Mouse (Mus musculus) C2C12 (cell line): ENCODE measurements around the gene Higd1c. TPM values are rescaled to one million over a fixed set of nuclear protein-coding genes. Genes with fewer than 3 reads are reported as not detected.
"Not testable (repeated sequence)": the region's sequence is repeated elsewhere in the genome, so short reads cannot be mapped to it uniquely, and the experiment has no call there.

ENCODE experiments used
- H3K27me3 ChIP-seq: one replicate; pipeline ENCODE4 v1.6.1; 2011; ENCODE audit not compliant: control insufficient read depth, insufficient read depth, insufficient read length
- H3K36me3 ChIP-seq: one replicate; pipeline ENCODE4 v1.6.1; 2011; ENCODE audit not compliant: control insufficient read depth, insufficient read depth
- H3K4me3 ChIP-seq: one replicate; pipeline ENCODE4 v1.5.1; 2011; ENCODE audit warnings: mild to moderate bottlenecking, control low read depth; ENCODE audit not compliant: poor library complexity, insufficient read depth, severe bottlenecking
- H3K79me2 ChIP-seq: one replicate; pipeline ENCODE4 v1.6.1; 2011; ENCODE audit not compliant: control insufficient read depth, insufficient read depth
- H3K79me3 ChIP-seq: one replicate; pipeline ENCODE4 v1.6.1; 2011; ENCODE audit warnings: low read depth, control low read depth
- H3ac ChIP-seq: one replicate; pipeline ENCODE3; 2011; ENCODE audit warnings: low read depth; ENCODE audit not compliant: control insufficient read depth, insufficient read length
- CEBPB ChIP-seq: IDR thresholded peaks from one replicate; pipeline ENCODE4 v1.6.1; 2011; ENCODE audit warnings: low read depth, mild to moderate bottlenecking, control low read depth, moderate library complexity
- CTCF ChIP-seq: IDR thresholded peaks from one replicate; pipeline ENCODE4 v1.5.1; 2011; ENCODE audit not compliant: control insufficient read depth, insufficient read depth, insufficient read length
- FOSL1 ChIP-seq: IDR thresholded peaks from one replicate; pipeline ENCODE4 v1.8.0; 2011; ENCODE audit warnings: mild to moderate bottlenecking, low read length; ENCODE audit not compliant: poor library complexity, insufficient read depth, severe bottlenecking
- MAX ChIP-seq: IDR thresholded peaks from one replicate; pipeline ENCODE4 v1.6.1; 2011; ENCODE audit warnings: mild to moderate bottlenecking, control low read depth
- MYOD1 ChIP-seq: IDR thresholded peaks from one replicate; pipeline ENCODE4 v1.6.1; 2011; ENCODE audit warnings: low read depth; ENCODE audit not compliant: control insufficient read depth, insufficient read length
- MYOG ChIP-seq: IDR thresholded peaks from one replicate; pipeline ENCODE4 v1.6.1; 2011; ENCODE audit not compliant: control insufficient read depth, insufficient read length; ENCODE audit errors: extremely low read depth
- USF1 ChIP-seq: IDR thresholded peaks from one replicate; pipeline ENCODE4 v1.6.1; 2011; ENCODE audit warnings: low read depth, mild to moderate bottlenecking, control low read depth, moderate library complexity
- long read RNA-seq, 2 experiments: library from polyadenylated mRNA; unstranded; transcript quantifications; one replicate each; pipeline ENCODE4 v2.0.0; 2019 to 2020
- polyA plus RNA-seq: library from polyadenylated mRNA; unstranded; fragments of >200 nt; fragmentation: generic; extraction: Trizol; gene quantifications from one replicate; pipeline ENCODE4 v1.2.1, GENCODE M21; 2012; ENCODE audit warnings: missing spikeins

Gene Higd1c
- polyA plus RNA-seq = not detected
- long read RNA-seq, experiment 1 = 0 reads
- long read RNA-seq, experiment 2 = 0 reads

DNA sequence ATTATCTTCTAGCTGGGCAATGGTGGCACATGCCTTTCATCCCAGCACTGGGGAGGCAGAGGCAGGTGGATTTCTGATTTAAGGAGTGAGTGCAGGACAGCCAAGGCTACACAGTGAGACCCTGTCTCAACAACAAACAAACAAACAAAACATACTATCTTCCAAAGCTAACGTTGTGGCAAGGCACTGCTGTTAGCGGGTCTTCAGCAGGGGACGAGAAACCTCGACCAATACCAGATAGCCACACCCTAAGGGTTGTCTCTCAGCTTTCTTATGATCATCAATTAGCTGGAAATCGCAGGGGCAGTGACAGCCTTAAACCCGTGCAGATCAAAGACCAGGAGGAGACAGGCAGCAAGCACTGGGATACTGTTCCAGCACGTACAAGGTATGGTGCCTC lies at the start of gene Higd1c:
Gene Higd1c, plus strand, starts transcription at position 301 of the 400 bp plus-strand sequence.
- Histone ChIP-seq H3K4me3 (no peak within 1 kb of the TSS), H3K79me3 (no peaks in the 10 kb centered on the region), H3K27me3 (peaks cover 63% of the 10 kb centered on the region), H3ac (no peak within 1 kb of the TSS), H3K79me2 (no peaks in the 10 kb centered on the region), H3K36me3 (no peaks in the 10 kb centered on the region)
- TF ChIP-seq MAX (no peak), MYOD1 (no peak)

DNA sequence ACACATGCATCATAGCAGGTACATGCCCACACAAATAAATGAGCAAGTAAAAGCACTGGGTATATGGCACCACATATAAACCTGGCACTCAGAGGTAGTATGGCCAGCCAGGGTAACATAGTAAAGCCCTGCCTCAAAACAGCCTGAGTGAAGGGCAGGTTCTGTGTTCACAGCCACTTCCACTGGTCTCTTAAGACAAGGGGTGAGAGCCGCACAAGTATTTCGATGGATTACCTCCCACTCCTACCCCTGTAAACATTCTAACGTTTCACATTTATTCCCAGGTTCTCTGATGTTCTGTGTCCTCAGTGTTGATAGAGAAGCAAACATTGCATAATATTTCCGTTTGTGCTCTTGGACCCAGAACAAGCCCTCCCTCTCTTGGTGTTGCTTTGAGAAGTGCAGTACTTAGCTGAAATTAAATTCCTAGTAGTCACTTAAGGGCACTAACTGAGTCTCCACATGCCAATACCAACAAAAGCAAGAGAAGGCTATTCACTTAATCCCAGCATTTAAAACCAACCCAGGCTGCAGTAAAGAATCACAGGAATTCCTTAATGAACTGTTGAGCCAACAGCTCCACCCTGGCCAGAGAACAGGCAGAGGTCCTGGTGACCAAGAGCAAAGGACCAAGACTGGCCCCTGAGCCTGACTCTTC lies 46.2 kb upstream of the Higd1c start:
- H3K27me3 ChIP-seq, H3K36me3 ChIP-seq, H3K79me2 ChIP-seq, H3K4me3 ChIP-seq, H3K79me3 ChIP-seq, H3ac ChIP-seq: not testable (repeated sequence)

DNA sequence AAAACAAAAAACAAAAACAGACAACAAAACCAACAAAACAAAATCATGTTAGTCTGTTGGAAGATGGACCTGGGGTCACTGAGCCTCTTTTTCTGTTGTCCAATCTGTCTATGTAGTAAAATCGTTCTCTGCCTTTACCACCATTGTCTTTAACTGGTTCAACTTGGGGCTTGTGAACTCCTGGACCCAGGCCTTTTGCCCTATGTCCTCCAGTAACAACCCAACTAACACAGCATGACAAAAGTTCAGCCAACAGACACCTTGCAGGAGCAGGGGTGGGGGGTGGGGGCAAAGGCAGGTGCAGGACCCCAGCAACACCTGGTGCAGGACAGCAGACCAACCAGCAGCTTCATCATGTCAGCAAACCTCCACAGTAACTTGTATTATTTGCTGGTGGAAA lies 44.5 kb upstream of the Higd1c start:
- TF ChIP-seq MYOD1 (no peak), CTCF (no peak), CEBPB (no peak), FOSL1 (no peak), USF1 (no peak), MYOG (no peak), MAX (no peak)
- H3ac ChIP-seq = no peak overlapping the region

DNA sequence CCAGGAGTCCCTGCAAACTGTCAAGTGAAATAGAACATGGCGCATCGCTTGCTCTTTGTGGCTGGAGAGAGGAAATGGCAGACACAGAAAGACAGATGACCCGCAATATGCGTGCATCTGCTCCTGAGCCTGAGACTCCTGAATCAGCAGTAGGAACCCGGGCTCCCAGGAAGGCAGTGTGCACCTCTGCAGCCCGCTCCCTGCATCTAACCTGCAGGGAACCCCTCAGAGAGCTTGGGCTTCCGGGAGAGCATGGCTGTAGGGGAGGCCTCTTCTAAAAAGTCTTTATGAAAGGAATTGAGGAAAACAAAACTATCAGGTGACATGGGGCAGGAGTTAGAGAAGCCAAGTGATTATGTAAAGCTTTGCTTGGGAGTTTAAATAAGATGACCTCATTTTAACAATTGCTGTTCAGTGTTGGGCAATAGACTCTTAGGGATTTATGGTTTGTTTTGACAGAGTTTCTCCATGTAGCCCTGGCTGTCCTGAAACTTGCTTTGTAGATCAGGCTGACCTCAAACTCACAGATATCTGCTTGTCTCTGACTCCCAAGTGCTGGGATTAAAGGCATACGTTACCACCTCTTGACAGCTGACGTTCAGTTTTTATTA lies 43.9 kb upstream of the Higd1c start:
- TF ChIP-seq CEBPB (peak; percentile 73), FOSL1 (no peak)
- Histone ChIP-seq H3K4me3 (no peak overlapping the region), H3ac (no peak overlapping the region), H3K79me2 (no peaks in the 10 kb centered on the region), H3K36me3 (no peaks in the 10 kb centered on the region), H3K79me3 (no peaks in the 10 kb centered on the region), H3K27me3 (no peaks in the 10 kb centered on the region)

More for the DNA sequence above, 44.5 kb upstream of the Higd1c start:
- H3K79me2 ChIP-seq = no peaks in the 10 kb centered on the region
- no peaks in the 10 kb centered on the region for H3K79me3 ChIP-seq
- H3K36me3 ChIP-seq = no peaks in the 10 kb centered on the region
- no peaks in the 10 kb centered on the region for H3K27me3 ChIP-seq
- H3K4me3 ChIP-seq = no peak overlapping the region

DNA sequence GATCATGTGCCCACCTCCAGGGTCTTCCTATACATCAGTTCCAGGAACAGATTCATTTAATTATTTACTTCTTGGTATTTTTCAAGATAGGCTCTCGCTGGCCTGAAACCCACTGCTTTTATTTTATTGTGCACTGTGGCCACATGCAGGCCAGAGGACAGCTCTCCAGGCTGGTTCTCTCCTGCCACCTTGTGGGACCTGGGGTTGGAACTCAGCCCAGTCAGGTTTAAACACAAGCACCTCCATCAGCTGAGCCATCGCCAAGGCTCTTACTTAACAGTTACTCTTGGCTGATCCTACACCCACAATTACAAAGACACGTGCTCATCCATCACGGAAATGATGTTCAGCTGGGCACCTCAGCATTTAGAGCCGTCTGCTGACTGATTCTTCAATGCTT lies 43.2 kb upstream of the Higd1c start:
- Histone ChIP-seq H3K36me3 (no peaks in the 10 kb centered on the region), H3K4me3 (no peak overlapping the region), H3ac (no peak overlapping the region), H3K79me3 (no peaks in the 10 kb centered on the region), H3K79me2 (no peaks in the 10 kb centered on the region), H3K27me3 (no peaks in the 10 kb centered on the region)
- TF ChIP-seq MYOG (no peak), CTCF (no peak), MYOD1 (no peak), FOSL1 (no peak), CEBPB (no peak), MAX (no peak), USF1 (no peak)

DNA sequence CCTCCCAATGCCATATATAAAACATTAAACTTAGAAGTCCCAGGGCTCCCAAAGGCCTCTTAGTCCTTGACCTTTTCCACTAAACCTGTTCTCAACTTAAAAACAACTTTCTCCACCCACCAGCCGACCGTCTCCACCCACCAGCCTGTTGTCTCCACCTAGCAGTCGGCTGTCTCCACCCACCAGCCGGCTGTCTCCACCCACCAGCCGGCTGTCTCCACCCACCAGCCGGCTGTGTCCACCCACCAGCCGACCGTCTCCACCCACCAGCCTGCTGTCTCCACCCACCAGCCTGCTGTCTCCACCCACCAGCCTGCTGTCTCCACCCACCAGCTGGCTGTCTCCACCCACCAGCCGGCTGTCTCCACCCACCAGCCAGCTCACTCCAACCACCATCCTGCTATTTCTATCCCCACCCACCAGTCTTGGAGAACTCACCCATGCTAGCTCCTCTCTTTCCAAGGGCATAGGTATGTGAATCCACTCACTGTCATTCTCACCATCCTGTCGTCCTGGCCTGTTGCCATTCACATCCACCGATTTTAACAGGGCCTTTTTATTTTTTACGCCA lies 40.2 kb upstream of the Higd1c start:
- no peaks in the 10 kb centered on the region for H3K36me3 ChIP-seq
- H3K79me2 ChIP-seq = no peaks in the 10 kb centered on the region
- no peak for TF ChIP-seq MAX
- no peak for TF ChIP-seq MYOD1
- TF ChIP-seq CEBPB = no peak
- no peak for TF ChIP-seq MYOG
- TF ChIP-seq USF1 = no peak
- no peak for TF ChIP-seq FOSL1
- no peak for TF ChIP-seq CTCF
- H3K4me3 ChIP-seq = no peak overlapping the region
- no peak overlapping the region for H3ac ChIP-seq
- no peaks in the 10 kb centered on the region for H3K79me3 ChIP-seq
- H3K27me3 ChIP-seq = peaks cover under 1% of the 10 kb centered on the region
